Mouse (Mus musculus): ENCODE measurements around the gene Fam83c. TPM values are rescaled to one million over a fixed set of nuclear protein-coding genes. Genes with fewer than 3 reads are reported as not detected.

Gene Fam83c
- 0.22 and 0.30 TPM in 2 replicates for polyA plus RNA-seq (2016; fragmentation: Nextera tagmentation; extraction: Ambion mirVana)

GRCm38 (mm10) chr2:155834732-155835131 is at the start of gene Fam83c:
Gene Fam83c, minus strand, starts transcription at chr2:155834854.
- Histone ChIP-seq H3K4me3 (no peak within 1 kb of the TSS), H3K27me3 (ENCODE audit: insufficient read depth, poor library complexity, severe bottlenecking) (peaks cover 21% of the 10 kb centered on the region), H3K27ac (no peak within 1 kb of the TSS), H3K4me1 (no peaks in the 10 kb centered on the region), H3K9me3 (no peaks in the 10 kb centered on the region), H3K36me3 (no peaks in the 10 kb centered on the region)
- no peak for DNase-seq (ENCODE audit: low spot score)
- 53% methylated on average over 9 of the region's 9 CpGs for WGBS

GRCm38 (mm10) chr2:155882087-155882486 is 47.4 kb upstream of the Fam83c start:
- Histone ChIP-seq H3K27ac (no peak overlapping the region), H3K36me3 (peaks cover 62% of the 10 kb centered on the region), H3K4me1 (no peaks in the 10 kb centered on the region), H3K4me3 (no peak overlapping the region), H3K27me3 (ENCODE audit: insufficient read depth, poor library complexity, severe bottlenecking) (no peaks in the 10 kb centered on the region), H3K9me3 (no peaks in the 10 kb centered on the region)
- no peak for DNase-seq (ENCODE audit: low spot score)
- WGBS = 78% methylated on average over 3 of the region's 3 CpGs

GRCm38 (mm10) chr2:155878964-155879876 is 44.6 kb upstream of the Fam83c start:
- Histone ChIP-seq H3K27me3 (ENCODE audit: insufficient read depth, poor library complexity, severe bottlenecking) (no peaks in the 10 kb centered on the region), H3K36me3 (peaks cover 61% of the 10 kb centered on the region), H3K9me3 (no peaks in the 10 kb centered on the region), H3K4me3 (no peak overlapping the region), H3K4me1 (no peaks in the 10 kb centered on the region), H3K27ac (no peak overlapping the region)
- no peak for DNase-seq (ENCODE audit: low spot score)
- 76% methylated on average over 21 of the region's 21 CpGs for WGBS

GRCm38 (mm10) chr2:155873636-155874035 is 39.0 kb upstream of the Fam83c start:
- no peaks in the 10 kb centered on the region for H3K4me1 ChIP-seq
- no peak overlapping the region for H3K4me3 ChIP-seq
- no peak for DNase-seq (ENCODE audit: low spot score)
- WGBS = 95% methylated on average over 6 of the region's 6 CpGs
- no peaks in the 10 kb centered on the region for H3K9me3 ChIP-seq
- H3K27ac ChIP-seq = no peak overlapping the region
- no peaks in the 10 kb centered on the region for H3K27me3 ChIP-seq (ENCODE audit: insufficient read depth, poor library complexity, severe bottlenecking)
- peaks cover 60% of the 10 kb centered on the region for H3K36me3 ChIP-seq

- WGBS = 80% methylated on average over 10 of the region's 10 CpGs
- no peak for DNase-seq (ENCODE audit: low spot score)
- Histone ChIP-seq H3K27ac (no peak overlapping the region), H3K4me3 (no peak overlapping the region), H3K36me3 (peaks cover 64% of the 10 kb centered on the region), H3K4me1 (no peaks in the 10 kb centered on the region), H3K27me3 (ENCODE audit: insufficient read depth, poor library complexity, severe bottlenecking) (no peaks in the 10 kb centered on the region), H3K9me3 (no peaks in the 10 kb centered on the region)
These were observed 38.4 kb upstream of the Fam83c start for GRCm38 (mm10) chr2:155872930-155873507.

- DNase-seq (ENCODE audit: low spot score) = no peak
- no peak overlapping the region for H3K27ac ChIP-seq
- H3K36me3 ChIP-seq = peaks cover 66% of the 10 kb centered on the region
- no peaks in the 10 kb centered on the region for H3K27me3 ChIP-seq (ENCODE audit: insufficient read depth, poor library complexity, severe bottlenecking)
- WGBS = 73% methylated on average over 8 of the region's 8 CpGs
- no peaks in the 10 kb centered on the region for H3K4me1 ChIP-seq
- no peaks in the 10 kb centered on the region for H3K9me3 ChIP-seq
- no peak overlapping the region for H3K4me3 ChIP-seq
These were observed 37.8 kb upstream of the Fam83c start for GRCm38 (mm10) chr2:155872486-155872885.

GRCm38 (mm10) chr2:155869772-155870171 is 35.1 kb upstream of the Fam83c start:
- 60% methylated on average over 5 of the region's 5 CpGs for WGBS
- no peak overlapping the region for H3K27ac ChIP-seq

GRCm38 (mm10) chr2:155868320-155868719 is 33.7 kb upstream of the Fam83c start:
- Histone ChIP-seq H3K4me3 (no peak overlapping the region), H3K9me3 (no peaks in the 10 kb centered on the region), H3K4me1 (no peaks in the 10 kb centered on the region), H3K27me3 (ENCODE audit: insufficient read depth, poor library complexity, severe bottlenecking) (no peaks in the 10 kb centered on the region), H3K36me3 (peaks cover 36% of the 10 kb centered on the region), H3K27ac (no peak overlapping the region)
- WGBS = 97% methylated on average over 8 of the region's 8 CpGs
- no peak for DNase-seq (ENCODE audit: low spot score)

More at GRCm38 (mm10) chr2:155869772-155870171, 35.1 kb upstream of the Fam83c start:
- Histone ChIP-seq H3K4me3 (no peak overlapping the region), H3K27me3 (ENCODE audit: insufficient read depth, poor library complexity, severe bottlenecking) (no peaks in the 10 kb centered on the region), H3K4me1 (no peaks in the 10 kb centered on the region), H3K9me3 (no peaks in the 10 kb centered on the region), H3K36me3 (peaks cover 47% of the 10 kb centered on the region)
- no peak for DNase-seq (ENCODE audit: low spot score)

GRCm38 (mm10) chr2:155863301-155863867 is 28.7 kb upstream of the Fam83c start:
- Histone ChIP-seq H3K36me3 (peaks cover 41% of the 10 kb centered on the region), H3K4me1 (no peaks in the 10 kb centered on the region), H3K4me3 (no peak overlapping the region), H3K27ac (no peak overlapping the region), H3K9me3 (no peaks in the 10 kb centered on the region), H3K27me3 (ENCODE audit: insufficient read depth, poor library complexity, severe bottlenecking) (no peaks in the 10 kb centered on the region)
- WGBS = 81% methylated on average over 11 of the region's 11 CpGs
- DNase-seq (ENCODE audit: low spot score) = no peak

- Histone ChIP-seq H3K4me3 (no peak overlapping the region), H3K27me3 (ENCODE audit: insufficient read depth, poor library complexity, severe bottlenecking) (no peaks in the 10 kb centered on the region), H3K36me3 (peaks cover 40% of the 10 kb centered on the region), H3K27ac (no peak overlapping the region), H3K9me3 (no peaks in the 10 kb centered on the region), H3K4me1 (no peaks in the 10 kb centered on the region)
- 88% methylated on average over 13 of the region's 13 CpGs for WGBS
- no peak for DNase-seq (ENCODE audit: low spot score)
These were observed 28.1 kb upstream of the Fam83c start for GRCm38 (mm10) chr2:155862573-155863300.

- no peak for DNase-seq (ENCODE audit: low spot score)
- Histone ChIP-seq H3K4me3 (no peak overlapping the region), H3K9me3 (no peaks in the 10 kb centered on the region), H3K27ac (no peak overlapping the region), H3K27me3 (ENCODE audit: insufficient read depth, poor library complexity, severe bottlenecking) (no peaks in the 10 kb centered on the region), H3K4me1 (no peaks in the 10 kb centered on the region), H3K36me3 (peaks cover 41% of the 10 kb centered on the region)
- 84% methylated on average over 6 of the region's 6 CpGs for WGBS
These were observed 26.9 kb upstream of the Fam83c start for GRCm38 (mm10) chr2:155861581-155861980.

GRCm38 (mm10) chr2:155860102-155860501 is 25.4 kb upstream of the Fam83c start:
- no peak for DNase-seq (ENCODE audit: low spot score)
- no peak overlapping the region for H3K4me3 ChIP-seq
- no peaks in the 10 kb centered on the region for H3K27me3 ChIP-seq (ENCODE audit: insufficient read depth, poor library complexity, severe bottlenecking)
- H3K36me3 ChIP-seq = peaks cover 55% of the 10 kb centered on the region
- H3K9me3 ChIP-seq = no peaks in the 10 kb centered on the region
- no peaks in the 10 kb centered on the region for H3K4me1 ChIP-seq
- 87% methylated on average over 7 of the region's 7 CpGs for WGBS
- H3K27ac ChIP-seq = no peak overlapping the region

Measured in heart, embryonic 10.5 days (tissue).